Mouse (Mus musculus) megakaryocyte, embryonic 14.5 days (primary cell): ENCODE data around the gene Sec24b.

Experiments
- FLI1 ChIP-seq: IDR thresholded peaks from 2 replicates; pipeline ENCODE4 v1.6.1; 2012; ENCODE audit warnings: low read length, inconsistent platforms, mixed read lengths
- GATA1 ChIP-seq: IDR thresholded peaks from 3 replicates; pipeline ENCODE4 v1.6.1; 2012; ENCODE audit warnings: mixed read lengths, low read length, inconsistent platforms, borderline replicate concordance

- TF ChIP-seq GATA1 (no peak), FLI1 (no peak)
Measured at GRCm38 (mm10) chr3:130000926-130001325, 60.4 kb downstream of the Sec24b start.
